Mouse (Mus musculus): ENCODE data around the gene Ccne1.

GRCm38 (mm10) chr7:38152571-38152970 is 45.2 kb upstream of the Ccne1 start:
- no peak for TF ChIP-seq SMC3 (IDR thresholded peaks at IDR 0.05; ENCODE audit: low read depth, low read length)
- TF ChIP-seq KAT2A (conservative IDR thresholded peaks at IDR 0.05; ENCODE audit: low read depth, low read length), result no peak
- TF ChIP-seq GATA1 (IDR thresholded peaks at IDR 0.05; ENCODE audit: low read depth, low read length), result no peak
- no peak for TF ChIP-seq POLR2AphosphoS2 (IDR thresholded peaks at IDR 0.05; ENCODE audit: low read length)
- no peak for TF ChIP-seq SIN3A (IDR thresholded peaks at IDR 0.05; ENCODE audit: low read length)
- no peak for TF ChIP-seq TAL1 (IDR thresholded peaks at IDR 0.05; ENCODE audit: low read length)
- no peak for TF ChIP-seq CTCF (IDR thresholded peaks at IDR 0.05 in 2 of 3, conservative IDR thresholded peaks at IDR 0.05 in 1 of 3; ENCODE audit: control insufficient read depth in 1 of 3, insufficient read depth in 1 of 3, low read depth in 2 of 3, low read length in 3 of 3, poor library complexity in 1 of 3, severe bottlenecking in 1 of 3)
- no peak for TF ChIP-seq HCFC1 (IDR thresholded peaks at IDR 0.05; ENCODE audit: low read depth, low read length)
- TF ChIP-seq POLR2A (IDR thresholded peaks at IDR 0.05; ENCODE audit: control insufficient read depth in 1 of 2, insufficient read depth in 1 of 2, low read depth in 1 of 2, low read length in 2 of 2, poor library complexity in 1 of 2), result no peak
- no peak for TF ChIP-seq CHD2 (IDR thresholded peaks at IDR 0.05; ENCODE audit: low read length)
- TF ChIP-seq MYB (IDR thresholded peaks at IDR 0.05; ENCODE audit: low read depth, low read length), result no peak
- no peak for TF ChIP-seq MAFK (IDR thresholded peaks at IDR 0.05; ENCODE audit: borderline replicate concordance, low read depth, low read length)
- no peak for TF ChIP-seq USF1 (IDR thresholded peaks at IDR 0.05; ENCODE audit: low read depth, low read length)
- TF ChIP-seq E2F4 (IDR thresholded peaks at IDR 0.05; ENCODE audit: borderline replicate concordance, low read depth, low read length), result no peak

All from MEL (cell line).